Mouse (Mus musculus) stomach, embryonic 16.5 days (tissue): ENCODE data around the gene Troap. TPM values are rescaled to one million over a fixed set of nuclear protein-coding genes. Genes with fewer than 3 reads are reported as not detected.

Experiments
- ATAC-seq: fragments of 200-750 bp; cut with Nextera tagmentation; 2 replicates; pipeline ENCODE4 v1.8.0; 2017; ENCODE audit warnings: moderate number of reproducible peaks, moderate TSS enrichment; ENCODE audit not compliant: insufficient read depth, low FRiP score
- H3K27ac ChIP-seq: fragments of 300-500 bp; sonication (generic); 2 replicates; pipeline ENCODE4 v1.5.1; 2014; ENCODE audit warnings: low read length
- H3K27me3 ChIP-seq: fragments of 300-500 bp; sonication (generic); 2 replicates; pipeline ENCODE4 v1.6.1; 2014; ENCODE audit warnings: low read length, control low read depth, mixed read lengths; ENCODE audit not compliant: control insufficient read depth, insufficient read depth
- H3K36me3 ChIP-seq: fragments of 300-500 bp; sonication (generic); 2 replicates; pipeline ENCODE4 v1.6.1; 2014; ENCODE audit warnings: low read length; ENCODE audit not compliant: control insufficient read depth, insufficient read depth
- H3K4me1 ChIP-seq: fragments of 300-500 bp; sonication (generic); 2 replicates; pipeline ENCODE4 v1.6.1; 2014; ENCODE audit warnings: low read length, control low read depth, mixed read lengths; ENCODE audit not compliant: control insufficient read depth, insufficient read depth
- H3K4me2 ChIP-seq: fragments of 300-500 bp; sonication (generic); 2 replicates; pipeline ENCODE4 v1.6.1; 2014; ENCODE audit warnings: low read depth, low read length, mixed read lengths
- H3K4me3 ChIP-seq: fragments of 300-500 bp; sonication (generic); replicated peaks from 2 replicates; pipeline ENCODE4 v1.5.1; 2014; ENCODE audit warnings: mild to moderate bottlenecking, low read length
- H3K9ac ChIP-seq: fragments of 300-500 bp; sonication (generic); 2 replicates; pipeline ENCODE4 v1.6.1; 2014; ENCODE audit warnings: low read length
- H3K9me3 ChIP-seq: fragments of 300-500 bp; sonication (generic); replicated peaks from 2 replicates; pipeline ENCODE4 v1.6.1; 2016; ENCODE audit warnings: low read length, control low read depth; ENCODE audit not compliant: control insufficient read depth
- WGBS: fragments of 180-500 bp; shearing (Covaris S2); extraction: QIAGEN DNeasy Blood & Tissue Kit; methylation state at CpG from one replicate; pipeline ENCODE4 v1.1.7; 2014; 5-methylcytosine and 5-hydroxymethylcytosine counted together
- polyA plus RNA-seq: library from polyadenylated mRNA; unstranded; fragments of >200 nt; fragmentation: Nextera tagmentation; extraction: Ambion mirVana; gene quantifications from 2 replicates; pipeline ENCODE4 v1.2.1, GENCODE M21; 2015

Troap gene
- polyA plus RNA-seq, 1 experiment from 2014 or later: 26.4 TPM

DNA sequence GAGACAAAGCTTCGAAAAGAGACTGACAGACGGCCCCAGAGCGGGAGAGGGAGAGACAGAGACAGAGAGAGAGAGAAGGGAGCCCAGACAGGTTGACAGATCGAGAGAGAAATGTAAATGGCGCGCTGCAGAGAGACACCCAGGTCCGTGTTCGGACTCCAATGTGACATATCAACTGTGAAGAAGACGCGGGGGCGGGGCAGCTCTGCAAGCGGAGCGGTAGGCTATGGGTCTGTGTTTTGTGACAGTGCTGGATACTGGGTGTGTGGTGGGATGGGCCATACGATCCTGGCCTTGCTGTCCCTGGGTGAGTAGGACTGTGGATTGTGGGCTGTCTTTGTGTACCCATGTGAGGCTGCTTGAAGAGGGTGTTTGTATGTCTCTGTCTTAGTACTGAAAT, 14.7 kb downstream of the Troap start:
- H3K4me2 ChIP-seq: peak overlapping the region; percentile 52; the same call in 1 of the 2 replicates
- ATAC-seq: no peak
- no peaks in the 10 kb centered on the region for H3K9me3 ChIP-seq
- H3K27me3 ChIP-seq: peaks cover 83% of the 10 kb centered on the region
- H3K27ac ChIP-seq: no peak overlapping the region
- no peak overlapping the region; the same call in 1 of the 2 replicates for H3K9ac ChIP-seq
- WGBS: 11% methylated on average over 14 of the region's 14 CpGs
- H3K4me1 ChIP-seq: peaks cover 13% of the 10 kb centered on the region
- H3K36me3 ChIP-seq: no peaks in the 10 kb centered on the region
- no peak overlapping the region for H3K4me3 ChIP-seq

DNA sequence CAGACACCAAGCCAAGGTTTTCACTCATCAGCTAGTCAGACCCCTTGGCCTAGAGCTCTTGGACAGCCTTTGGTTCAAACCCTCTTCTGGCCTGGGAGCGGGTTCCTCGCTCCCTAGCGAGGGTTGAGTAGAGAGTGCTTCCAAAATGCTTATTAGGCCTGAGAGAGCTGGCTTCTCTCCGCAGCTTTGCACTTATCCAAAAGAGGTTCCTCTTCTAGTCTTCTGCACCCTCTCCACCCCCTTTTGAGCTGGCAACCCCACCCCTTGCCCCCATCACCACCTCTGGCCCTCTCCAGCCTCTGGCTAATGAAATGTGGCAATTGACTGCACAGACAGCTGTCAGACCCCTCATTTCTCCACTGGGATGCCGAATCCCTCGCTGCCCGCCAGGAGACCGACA, 18.5 kb downstream of the Troap start, which contains the start of gene Dnajc22:
Dnajc22 (plus strand) TSS at position 301 of the 400 bp plus-strand sequence.
- peak within 1 kb of the TSS; percentile 48 for H3K4me3 ChIP-seq
- peak within 1 kb of the TSS; percentile 74 for H3K4me2 ChIP-seq
- WGBS: 51% methylated on average over 8 of the region's 8 CpGs
- H3K9ac ChIP-seq: peak within 1 kb of the TSS; percentile 60
- H3K27me3 ChIP-seq: peaks cover 91% of the 10 kb centered on the region
- no peaks in the 10 kb centered on the region for H3K9me3 ChIP-seq
- ATAC-seq: no peak
- peaks cover 28% of the 10 kb centered on the region for H3K4me1 ChIP-seq
- no peak within 1 kb of the TSS for H3K27ac ChIP-seq
- H3K36me3 ChIP-seq: no peaks in the 10 kb centered on the region

DNA sequence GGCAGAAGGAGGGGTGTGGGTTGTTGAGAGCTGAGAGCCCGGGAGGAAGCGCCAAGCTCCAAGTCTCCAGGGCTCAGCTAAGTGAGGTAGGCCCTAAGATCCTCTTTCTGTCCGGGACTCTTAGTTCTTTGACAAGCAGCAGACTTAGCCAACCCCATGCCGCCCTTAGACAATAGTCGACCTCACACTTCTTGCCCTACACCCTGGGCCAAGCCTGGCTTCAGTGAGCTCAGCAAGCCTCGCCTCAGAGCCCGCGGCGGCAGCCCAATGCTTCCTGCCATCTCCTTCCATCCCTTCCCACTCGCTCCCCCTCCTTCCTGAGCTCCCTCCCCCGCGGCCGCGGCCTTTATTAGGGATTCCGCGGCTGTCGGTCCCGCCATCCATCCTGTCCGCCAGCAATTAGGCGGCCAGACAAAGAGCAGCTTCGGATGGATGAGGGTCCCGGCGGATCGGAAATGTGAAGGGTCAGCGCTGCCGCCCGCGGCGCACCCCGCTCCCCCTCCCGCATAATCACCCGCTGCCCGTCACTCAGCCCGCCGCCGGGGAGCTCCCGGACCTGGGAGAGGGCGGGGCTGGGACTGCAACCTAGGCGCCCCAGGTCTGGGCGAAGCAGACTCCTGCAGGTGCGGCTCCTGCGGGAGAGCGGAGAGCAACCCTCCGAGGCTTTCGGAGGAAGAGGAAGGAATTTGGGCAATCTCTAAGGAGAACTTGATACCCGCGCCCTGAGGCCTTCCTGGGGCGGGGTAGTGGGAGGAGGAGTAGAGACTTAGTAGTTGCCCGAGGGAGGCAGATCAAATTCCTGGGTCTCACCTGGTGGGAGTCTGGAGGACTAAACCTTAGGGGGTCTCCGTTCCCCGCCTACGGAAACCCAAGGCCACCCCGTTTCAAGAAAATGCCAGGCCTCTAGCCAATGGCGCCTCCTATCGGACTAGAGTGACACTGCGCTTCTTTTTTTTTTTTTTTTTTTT, 19.2 kb downstream of the Troap start:
- Histone ChIP-seq H3K36me3 (no peaks in the 10 kb centered on the region), H3K4me3 (peak overlapping the region; percentile 48), H3K9me3 (no peaks in the 10 kb centered on the region), H3K4me1 (peaks cover 29% of the 10 kb centered on the region), H3K9ac (peak overlapping the region; percentile 60), H3K27me3 (peaks cover 92% of the 10 kb centered on the region), H3K4me2 (peak overlapping the region; percentile 74), H3K27ac (no peak overlapping the region)
- peak; percentile 27; the same call in 1 of the 2 replicates for ATAC-seq
- WGBS: 2% methylated on average over 56 of the region's 56 CpGs

GRCm38 (mm10) chr15:99094631-99095270, 20.4 kb downstream of the Troap start:
- ATAC-seq: no peak
- Histone ChIP-seq H3K4me1 (peaks cover 30% of the 10 kb centered on the region), H3K4me3 (no peak overlapping the region), H3K9ac (no peak overlapping the region; the same call in 1 of the 2 replicates), H3K27ac (no peak overlapping the region), H3K4me2 (0 out of 2 replicates have a peak overlapping the region, but pooled peaks have one; percentile 24), H3K36me3 (no peaks in the 10 kb centered on the region), H3K9me3 (no peaks in the 10 kb centered on the region), H3K27me3 (peaks cover 88% of the 10 kb centered on the region)
- 2% methylated on average over 27 of the region's 27 CpGs for WGBS

GRCm38 (mm10) chr15:99095356-99095755, 21.0 kb downstream of the Troap start:
- H3K9ac ChIP-seq: no peak overlapping the region
- H3K4me2 ChIP-seq: no peak overlapping the region
- H3K27ac ChIP-seq: no peak overlapping the region
- WGBS: 12% methylated on average over 6 of the region's 6 CpGs
- no peak overlapping the region for H3K4me3 ChIP-seq
- H3K36me3 ChIP-seq: no peaks in the 10 kb centered on the region
- no peak for ATAC-seq
- H3K4me1 ChIP-seq: peaks cover 30% of the 10 kb centered on the region
- no peaks in the 10 kb centered on the region for H3K9me3 ChIP-seq
- peaks cover 82% of the 10 kb centered on the region for H3K27me3 ChIP-seq

GRCm38 (mm10) chr15:99096061-99096793, 21.9 kb downstream of the Troap start:
- Histone ChIP-seq H3K4me1 (peaks cover 30% of the 10 kb centered on the region), H3K27ac (no peak overlapping the region), H3K4me2 (peak overlapping the region; percentile 66), H3K9me3 (no peaks in the 10 kb centered on the region), H3K4me3 (peak overlapping the region; percentile 41), H3K9ac (peak overlapping the region; percentile 59), H3K36me3 (no peaks in the 10 kb centered on the region), H3K27me3 (peaks cover 74% of the 10 kb centered on the region)
- ATAC-seq: no peak
- 6% methylated on average over 24 of the region's 24 CpGs for WGBS

GRCm38 (mm10) chr15:99096831-99097500, 22.6 kb downstream of the Troap start:
- H3K27me3 ChIP-seq: peaks cover 70% of the 10 kb centered on the region
- H3K36me3 ChIP-seq: no peaks in the 10 kb centered on the region
- H3K4me3 ChIP-seq: peak overlapping the region; percentile 41
- under 1% methylated on average over 58 of the region's 58 CpGs for WGBS
- no peaks in the 10 kb centered on the region for H3K9me3 ChIP-seq
- H3K27ac ChIP-seq: no peak overlapping the region
- peak overlapping the region; percentile 59 for H3K9ac ChIP-seq
- ATAC-seq: no peak
- peaks cover 30% of the 10 kb centered on the region for H3K4me1 ChIP-seq
- H3K4me2 ChIP-seq: peak overlapping the region; percentile 66

DNA sequence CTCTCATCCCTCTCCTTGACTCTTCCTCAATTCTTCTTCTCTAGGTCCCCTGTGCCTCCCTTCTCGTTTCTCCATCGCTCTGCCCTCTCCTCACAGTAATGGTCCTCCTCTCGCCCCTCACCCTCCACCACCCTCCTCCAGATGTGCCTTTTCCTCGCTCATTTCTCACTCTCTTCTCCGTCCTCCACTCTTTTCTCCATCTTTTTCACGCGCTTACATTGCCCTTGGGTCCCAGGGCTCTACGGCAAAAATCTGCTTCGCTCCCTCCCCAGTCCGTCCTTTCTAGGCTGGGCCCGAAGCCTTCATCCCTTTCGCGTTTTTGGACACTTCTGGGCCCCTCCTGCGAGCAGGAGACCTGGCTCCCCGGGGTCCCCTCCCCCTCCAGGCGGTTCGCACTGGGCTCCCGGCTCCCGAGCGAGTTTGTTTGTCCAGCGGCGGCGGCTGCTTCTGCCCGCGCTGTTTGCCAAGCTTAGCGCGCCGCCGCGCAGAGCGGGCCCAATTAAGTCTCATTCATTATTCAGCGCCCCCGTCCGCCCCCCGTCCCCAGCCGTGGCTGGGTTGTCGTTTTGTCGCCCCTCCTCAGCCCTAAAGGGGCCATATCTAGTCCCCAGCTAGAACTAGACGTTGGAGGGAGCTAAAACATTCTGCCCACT, 23.6 kb downstream of the Troap start:
- Histone ChIP-seq H3K9me3 (no peaks in the 10 kb centered on the region), H3K9ac (peak overlapping the region; percentile 59), H3K27me3 (peaks cover 60% of the 10 kb centered on the region), H3K4me2 (peak overlapping the region; percentile 66), H3K4me1 (peaks cover 30% of the 10 kb centered on the region), H3K4me3 (peak overlapping the region; percentile 41), H3K27ac (no peak overlapping the region), H3K36me3 (no peaks in the 10 kb centered on the region)
- WGBS: under 1% methylated on average over 39 of the region's 39 CpGs
- ATAC-seq: no peak
